Mouse (Mus musculus) heart, adult 2 months (tissue): ENCODE measurements around the gene Allc. TPM values are rescaled to one million over a fixed set of nuclear protein-coding genes. Genes with fewer than 3 reads are reported as not detected.
A peak's percentile ranks its signal among the peaks of the same experiment; 100 is the strongest.

Experiments used
- DNase-seq, 2 experiments: peaks; one replicate each; pipeline ENCODE4 v3.0.0; 2021
- H3K27ac ChIP-seq: fragments of 200-600 bp; 2 replicates; pipeline ENCODE4 v1.8.1; 2022
- H3K27me3 ChIP-seq: fragments of 200-500 bp; 2 replicates; pipeline ENCODE4 v1.6.1; 2012; ENCODE audit warnings: mild to moderate bottlenecking, low read length, inconsistent platforms, mixed read lengths; ENCODE audit not compliant: control insufficient read depth, insufficient read depth
- H3K36me3 ChIP-seq: fragments of 200-500 bp; 2 replicates; pipeline ENCODE4 v1.6.1; 2012; ENCODE audit warnings: low read length, inconsistent platforms; ENCODE audit not compliant: control insufficient read depth, insufficient read depth
- H3K4me1 ChIP-seq: fragments of 200-500 bp; 2 replicates; pipeline ENCODE4 v1.6.1; 2011; ENCODE audit warnings: low read length; ENCODE audit not compliant: control insufficient read depth, insufficient read depth
- H3K4me3 ChIP-seq: fragments of 200-600 bp; 2 replicates; pipeline ENCODE4 v1.8.1; 2022
- H3K79me2 ChIP-seq: fragments of 200-500 bp; replicated peaks from 2 replicates; pipeline ENCODE4 v1.6.1; 2012; ENCODE audit warnings: mild to moderate bottlenecking, inconsistent platforms, low read length, moderate library complexity, mixed read lengths; ENCODE audit not compliant: control insufficient read depth, insufficient read depth
- H3K9ac ChIP-seq: fragments of 200-500 bp; 2 replicates; pipeline ENCODE4 v1.6.1; 2012; ENCODE audit warnings: low read depth, mild to moderate bottlenecking, control low read depth, inconsistent platforms, low read length, mixed read lengths
- CTCF ChIP-seq: fragments of 200-600 bp; IDR thresholded peaks from 2 replicates; pipeline ENCODE4 v1.8.1; 2022; ENCODE audit warnings: antibody characterized with exemption, mild to moderate bottlenecking, moderate library complexity
- EP300 ChIP-seq: fragments of 200-500 bp; IDR thresholded peaks from 2 replicates; pipeline ENCODE4 v1.6.1; 2011; ENCODE audit warnings: low read depth, low read length, control low read depth; ENCODE audit not compliant: insufficient read depth
- POLR2A ChIP-seq: fragments of 200-500 bp; IDR thresholded peaks from 2 replicates; pipeline ENCODE4 v1.6.1; 2011; ENCODE audit warnings: mild to moderate bottlenecking, low read depth, low read length, control low read depth; ENCODE audit not compliant: insufficient read depth
- WGBS: fragments of 180-500 bp; shearing (Covaris S2); methylation state at CpG from one replicate; pipeline ENCODE4 v1.1.7; 2018; 5-methylcytosine and 5-hydroxymethylcytosine counted together
- intact Hi-C: fragments of 180-260 bp; cut with DNase I; formaldehyde crosslinking; loops from one replicate; pipeline ENCODE4 v1.15.1; 2025
- polyA plus RNA-seq: library from polyadenylated mRNA; depleted of rRNA; stranded (reverse); fragments of >200 nt; gene quantifications from 2 replicates; pipeline ENCODE4 v1.2.3, GENCODE M21; 2012
- total RNA-seq, 2 experiments: library from RNA; stranded (reverse); gene quantifications; 2 replicates each; pipeline ENCODE4 v1.2.3; 2021

Gene Allc
- total and polyA plus RNA-seq, 3 experiments, result 0.10 TPM; not detected in 2

- no peak for DNase-seq
- no peaks in the 10 kb centered on the region for H3K79me2 ChIP-seq
- peak overlapping the region; percentile 61 for H3K27ac ChIP-seq
- H3K27me3 ChIP-seq, result no peaks in the 10 kb centered on the region
- H3K4me3 ChIP-seq, result peak overlapping the region; percentile 14; the same call in 1 of the 2 replicates
- H3K4me1 ChIP-seq, result no peaks in the 10 kb centered on the region; the same call in 1 of the 2 replicates
- intact Hi-C loops, result no loop called here
- no peaks in the 10 kb centered on the region for H3K36me3 ChIP-seq
- peak overlapping the region; percentile 26; the same call in 1 of the 2 replicates for H3K9ac ChIP-seq
- WGBS, result 51% methylated on average over 1 of the region's 1 CpGs
- no peak for TF ChIP-seq CTCF
- no peak for TF ChIP-seq EP300
- no peak for TF ChIP-seq POLR2A
Observed at GRCm38 (mm10) chr12:28622641-28623040, 40.3 kb upstream of the Allc start.

- Histone ChIP-seq H3K36me3 (no peaks in the 10 kb centered on the region), H3K27ac (peak overlapping the region; percentile 0), H3K79me2 (no peaks in the 10 kb centered on the region), H3K4me3 (no peak overlapping the region; the same call in 1 of the 2 replicates), H3K4me1 (no peaks in the 10 kb centered on the region; the same call in 1 of the 2 replicates), H3K27me3 (no peaks in the 10 kb centered on the region), H3K9ac (no peak overlapping the region)
- no peak for DNase-seq
- 43% methylated on average over 5 of the region's 5 CpGs for WGBS
- intact Hi-C loops, result no loop called here
- no peak for TF ChIP-seq POLR2A
- TF ChIP-seq CTCF, result no peak
- TF ChIP-seq EP300, result no peak
Observed at GRCm38 (mm10) chr12:28622167-28622532, 39.8 kb upstream of the Allc start.

- no peaks in the 10 kb centered on the region for H3K27me3 ChIP-seq
- no peaks in the 10 kb centered on the region for H3K36me3 ChIP-seq
- H3K4me3 ChIP-seq, result no peak overlapping the region; the same call in 1 of the 2 replicates
- no peaks in the 10 kb centered on the region for H3K79me2 ChIP-seq
- H3K27ac ChIP-seq, result peak overlapping the region; percentile 0
- peak overlapping the region; percentile 45; the same call in 1 of the 2 replicates for H3K9ac ChIP-seq
- 10% methylated on average over 7 of the region's 7 CpGs for whole genome bisulfite sequencing
- intact Hi-C loops, result no loop called here
- no peaks in the 10 kb centered on the region; the same call in 1 of the 2 replicates for H3K4me1 ChIP-seq
- no peak for DNase-seq
- no peak for TF ChIP-seq EP300
- TF ChIP-seq CTCF, result peak; percentile 10; the same call in 1 of the 2 replicates
Observed at GRCm38 (mm10) chr12:28621451-28622166, 39.3 kb upstream of the Allc start.

- intact Hi-C loops, result no loop called here
- H3K36me3 ChIP-seq, result no peaks in the 10 kb centered on the region
- H3K27me3 ChIP-seq, result no peaks in the 10 kb centered on the region
- H3K4me3 ChIP-seq, result no peak overlapping the region
- H3K4me1 ChIP-seq, result no peaks in the 10 kb centered on the region
- H3K79me2 ChIP-seq, result no peaks in the 10 kb centered on the region
- DNase-seq, result no peak
- H3K9ac ChIP-seq, result no peak overlapping the region
- TF ChIP-seq CTCF (no peak), EP300 (no peak), POLR2A (no peak)
- no peak overlapping the region for H3K27ac ChIP-seq
- 51% methylated on average over 4 of the region's 4 CpGs for WGBS
Observed at GRCm38 (mm10) chr12:28617297-28617696, 35.0 kb upstream of the Allc start.

- WGBS, result 47% methylated on average over 7 of the region's 7 CpGs
- Histone ChIP-seq H3K27ac (no peak overlapping the region), H3K9ac (no peak overlapping the region), H3K27me3 (no peaks in the 10 kb centered on the region), H3K4me1 (no peaks in the 10 kb centered on the region), H3K4me3 (no peak overlapping the region), H3K36me3 (no peaks in the 10 kb centered on the region), H3K79me2 (no peaks in the 10 kb centered on the region)
- no peak for DNase-seq
- intact Hi-C loops, result no loop called here
- TF ChIP-seq CTCF (no peak), EP300 (no peak), POLR2A (no peak)
Observed at GRCm38 (mm10) chr12:28614401-28614800, 32.1 kb upstream of the Allc start.

DNA sequence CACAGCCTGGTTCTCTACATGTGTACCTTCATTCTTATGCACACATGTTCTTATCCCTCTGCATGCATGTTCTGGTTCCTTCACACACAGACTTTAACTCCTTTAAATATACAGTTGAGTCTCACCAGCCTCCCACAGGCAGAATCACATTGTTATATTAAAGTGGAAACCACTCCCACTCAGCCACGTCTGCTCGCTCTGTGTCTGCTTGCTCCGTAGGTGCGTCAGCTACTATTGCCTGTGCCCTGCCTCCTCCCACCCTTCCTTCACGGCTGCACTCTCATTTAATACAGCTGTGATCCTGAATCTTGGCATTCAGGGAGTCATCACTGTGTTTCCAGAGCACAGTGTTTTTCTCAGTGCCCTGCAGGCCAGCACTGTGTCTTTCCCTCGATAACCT, 30.1 kb upstream of the Allc start:
- WGBS, result 56% methylated on average over 6 of the region's 6 CpGs
- Histone ChIP-seq H3K36me3 (no peaks in the 10 kb centered on the region), H3K4me1 (peaks cover under 1% of the 10 kb centered on the region; the same call in 1 of the 2 replicates), H3K9ac (no peak overlapping the region), H3K79me2 (no peaks in the 10 kb centered on the region), H3K27me3 (no peaks in the 10 kb centered on the region), H3K4me3 (no peak overlapping the region), H3K27ac (no peak overlapping the region)
- intact Hi-C loops, result no loop called here
- no peak for TF ChIP-seq EP300
- no peak for TF ChIP-seq POLR2A
- TF ChIP-seq CTCF, result no peak
- DNase-seq, result no peak
